Mouse (Mus musculus): ENCODE data around the gene Fstl3. TPM values are rescaled to one million over a fixed set of nuclear protein-coding genes. Genes with fewer than 3 reads are reported as not detected.
A peak's percentile ranks its signal among the peaks of the same experiment; 100 is the strongest.

The Fstl3 gene
- total RNA-seq, 2 experiments from 2014 or later = 1.3 to 1.5 TPM

DNA sequence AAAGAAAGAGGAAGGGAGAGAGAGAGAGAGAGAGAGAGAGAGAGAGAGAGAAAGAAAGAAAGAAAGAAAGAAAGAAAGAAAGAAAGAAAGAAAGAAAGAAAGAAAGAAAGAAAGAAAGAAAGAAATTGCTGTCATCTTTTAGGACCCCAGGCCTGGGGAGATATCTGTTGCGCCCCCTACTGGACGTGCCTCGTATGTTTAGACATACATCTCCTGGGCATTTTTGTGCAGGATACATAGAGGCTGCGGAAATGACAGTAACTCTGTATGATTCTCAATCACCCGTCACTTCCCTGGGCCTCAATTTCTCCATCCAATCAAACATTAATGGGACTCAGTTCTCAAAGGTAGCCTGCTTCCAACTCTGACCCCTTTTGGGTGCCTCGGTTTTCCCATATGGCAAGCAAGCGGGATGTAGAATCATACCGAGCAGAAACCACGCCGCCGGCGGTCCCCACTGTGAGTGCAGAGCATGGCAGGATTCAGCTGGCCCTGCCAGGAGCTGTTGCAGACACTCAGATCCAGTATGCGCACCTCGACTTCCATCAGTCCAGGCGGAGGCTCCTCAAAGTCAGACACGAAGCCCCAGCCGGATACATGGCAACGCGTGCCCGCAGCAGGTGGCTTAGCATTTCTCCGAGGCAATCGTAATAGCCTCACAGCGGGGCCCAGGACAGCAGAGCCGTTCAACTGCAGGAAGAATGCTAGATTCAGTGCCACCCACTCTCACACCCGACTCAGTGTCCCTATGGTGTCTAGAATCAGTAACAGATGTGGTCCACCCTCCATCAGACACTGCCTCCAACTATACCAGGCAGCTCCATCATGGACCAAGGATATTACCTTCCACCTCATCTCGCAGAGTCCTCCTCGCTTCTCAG, 7.1 kb downstream of the Fstl3 start:
- no peak for DNase-seq (ENCODE audit: low spot score in 2 of 2)

GRCm38 (mm10) chr10:79788386-79789158, 11.5 kb downstream of the Fstl3 start:
- peak; percentile 84 to 88 for DNase-seq (ENCODE audit: low spot score in 2 of 2)

DNA sequence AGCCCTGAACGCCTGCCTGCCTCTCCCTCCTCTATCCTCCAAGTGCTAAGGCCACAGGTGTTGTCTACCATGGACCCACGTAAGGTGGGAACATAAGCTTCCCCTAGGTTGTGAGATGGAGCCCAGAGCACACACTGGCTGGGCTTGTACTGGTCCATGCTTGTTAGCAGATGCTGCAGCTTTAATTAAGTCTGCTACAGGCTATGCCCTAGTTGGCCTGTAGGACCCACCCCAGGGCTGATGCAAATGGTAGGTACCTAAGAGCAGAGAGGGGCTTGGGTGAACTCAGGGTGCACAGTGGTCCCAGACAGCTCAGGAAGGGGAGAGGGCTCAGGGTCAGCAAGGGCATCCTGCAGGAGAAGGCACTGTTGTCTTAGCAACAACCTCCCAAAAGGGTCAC, 12.5 kb downstream of the Fstl3 start:
- no peak for DNase-seq (ENCODE audit: low spot score in 2 of 2)

DNA sequence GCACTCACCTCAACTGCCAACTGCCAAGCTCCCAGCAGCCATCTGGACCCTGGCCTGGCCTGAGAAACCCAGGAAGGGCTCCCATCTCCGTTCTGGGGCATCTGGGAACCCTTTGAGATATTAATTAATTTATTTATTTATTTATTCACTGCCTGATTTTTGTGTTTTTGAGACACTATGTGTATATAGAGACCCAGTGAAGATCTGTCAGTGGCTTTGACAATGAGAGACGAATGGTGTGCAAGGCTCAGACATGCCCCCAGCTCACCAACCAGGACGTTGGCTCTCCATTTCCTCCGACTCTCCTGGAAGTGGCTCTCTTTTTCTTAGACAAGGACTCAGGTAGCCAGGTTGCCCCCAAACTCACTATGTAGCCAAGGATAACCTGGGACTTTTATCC, 13.8 kb downstream of the Fstl3 start, which contains the start of gene Prss57:
Gene Prss57, minus strand, starts transcription at position 101 of the 400 bp plus-strand sequence.
- no peak for DNase-seq (ENCODE audit: low spot score in 2 of 2)

DNA sequence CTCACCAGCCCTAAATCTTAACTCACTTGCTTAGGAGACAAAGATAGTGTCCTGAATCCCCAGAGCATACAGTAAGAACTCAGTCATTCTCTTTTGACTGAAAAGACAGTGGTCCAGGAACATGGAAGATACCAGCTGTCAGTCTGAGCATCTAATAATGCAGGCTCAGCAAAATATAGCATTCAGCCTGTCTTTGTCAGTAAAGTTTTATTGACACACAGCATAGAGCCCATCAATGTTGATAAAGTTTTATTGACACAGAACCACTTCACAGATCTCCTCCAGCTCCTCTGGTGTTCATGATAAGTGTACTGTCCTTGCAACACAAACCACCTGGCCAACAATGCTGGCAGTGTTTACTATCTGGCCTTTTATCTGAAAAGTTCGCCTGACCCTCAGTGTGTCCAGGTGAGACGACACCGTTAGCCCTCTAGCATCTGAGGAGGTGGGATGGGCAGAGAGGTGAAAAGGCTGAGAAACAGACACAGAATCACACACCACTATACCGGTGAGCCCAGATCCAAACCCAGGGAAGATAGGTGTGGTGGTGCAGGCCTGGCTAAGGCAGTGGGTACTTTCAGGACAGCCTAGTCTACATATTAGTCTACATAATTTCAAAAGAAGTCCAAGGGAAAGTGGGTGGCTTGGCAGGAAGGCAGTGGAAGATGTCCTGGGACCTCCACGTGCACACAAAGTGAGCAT, 15.4 kb downstream of the Fstl3 start:
- DNase-seq (ENCODE audit: low spot score in 2 of 2) = no peak

- DNase-seq (ENCODE audit: low spot score in 2 of 2) = peak; percentile 84 to 91
Measured at GRCm38 (mm10) chr10:79793051-79793737, 16.1 kb downstream of the Fstl3 start, which contains the start of gene Palm. Gene Palm (plus strand): TSS chr10:79793572.

DNA sequence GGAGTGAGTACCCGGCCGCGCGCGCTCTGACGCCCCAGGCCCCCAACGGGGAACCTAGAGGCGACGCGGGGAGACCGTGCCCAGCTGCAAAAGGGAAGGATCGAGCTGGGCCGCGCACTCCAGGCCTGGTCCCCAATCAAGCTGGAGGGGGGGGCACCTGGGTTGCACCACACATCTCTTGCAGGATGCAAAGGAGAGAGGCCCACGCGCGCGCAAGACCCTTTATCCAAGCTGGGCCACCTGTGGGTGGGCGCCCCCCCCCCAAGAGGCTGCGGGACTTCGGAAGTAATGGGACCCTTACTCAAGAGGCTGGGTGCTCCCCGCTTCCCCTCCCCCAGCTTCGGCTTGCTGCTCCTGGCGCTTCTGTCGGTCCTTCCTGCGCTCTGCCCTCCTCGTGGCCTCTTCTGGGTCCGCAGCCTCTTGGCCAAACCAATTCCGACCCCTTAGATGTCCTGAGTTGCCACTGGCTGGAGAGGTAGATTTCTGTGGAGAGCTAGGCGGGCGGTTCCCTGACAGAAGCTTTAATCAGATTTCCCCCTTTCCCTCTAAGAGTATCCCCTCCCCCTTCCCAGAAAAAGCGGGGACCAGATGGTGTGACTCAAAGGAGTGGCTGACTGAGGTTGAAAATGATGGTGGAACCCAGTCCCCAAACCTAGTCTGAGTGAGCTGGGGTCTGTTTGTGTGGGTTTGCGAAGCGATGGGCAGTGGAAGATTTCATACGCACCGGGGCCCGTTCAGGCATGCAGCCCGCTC, 16.8 kb downstream of the Fstl3 start:
- peak; percentile 41 to 60 for DNase-seq (ENCODE audit: low spot score in 2 of 2)

GRCm38 (mm10) chr10:79794491-79794931, 17.4 kb downstream of the Fstl3 start:
- peak; percentile 41 to 52 for DNase-seq (ENCODE audit: low spot score in 2 of 2)

DNA sequence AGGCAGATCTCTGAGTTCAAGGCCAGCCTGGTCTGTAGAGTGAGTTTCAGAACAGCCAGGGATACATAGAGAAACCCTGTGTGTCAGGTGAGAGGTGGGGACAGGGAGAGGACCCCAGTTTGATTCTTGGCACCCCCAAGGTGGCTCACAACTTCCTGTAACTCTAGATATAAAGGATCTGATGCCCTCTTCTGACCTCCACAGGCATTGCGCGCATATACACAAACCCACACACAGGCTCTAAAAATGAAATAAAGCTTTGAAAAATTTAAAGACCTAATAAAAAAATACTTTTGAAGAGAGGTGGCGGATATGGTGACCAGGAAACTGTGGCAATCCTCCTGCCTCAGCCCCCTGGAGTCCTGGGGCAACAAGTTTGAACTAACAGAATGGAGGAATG, 18.8 kb downstream of the Fstl3 start:
- no peak for DNase-seq (ENCODE audit: low spot score in 2 of 2)

DNA sequence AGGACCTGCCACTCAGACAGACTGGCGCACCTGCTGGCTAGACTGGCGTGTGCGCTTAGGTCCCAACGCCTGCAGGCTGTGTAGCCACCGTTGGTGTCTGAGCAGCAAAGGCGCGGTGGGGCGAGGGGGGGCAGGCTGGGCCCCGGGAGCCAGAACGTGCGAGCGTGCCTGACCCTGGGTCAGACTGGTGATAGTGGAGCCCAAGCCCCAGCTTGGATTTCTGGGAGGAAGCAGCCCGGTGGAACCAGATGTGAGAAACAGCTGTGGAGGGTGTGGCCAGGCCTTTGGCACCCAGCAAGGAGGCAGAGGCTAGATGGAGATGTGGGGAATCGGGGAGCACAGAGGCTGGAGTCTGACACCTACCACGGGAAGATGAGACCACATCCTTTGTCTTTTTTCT, 20.3 kb downstream of the Fstl3 start:
- DNase-seq (ENCODE audit: low spot score in 2 of 2) = no peak

- DNase-seq (ENCODE audit: low spot score in 2 of 2) = no peak
Measured at GRCm38 (mm10) chr10:79798289-79798928, 21.3 kb downstream of the Fstl3 start.

GRCm38 (mm10) chr10:79800508-79800907, 23.4 kb downstream of the Fstl3 start:
- DNase-seq (ENCODE audit: low spot score in 2 of 2) = no peak

- DNase-seq (ENCODE audit: low spot score in 2 of 2) = no peak
Measured at GRCm38 (mm10) chr10:79801837-79802236, 24.8 kb downstream of the Fstl3 start.

- no peak for DNase-seq (ENCODE audit: low spot score in 2 of 2)
Measured at GRCm38 (mm10) chr10:79802331-79802971, 25.4 kb downstream of the Fstl3 start.

GRCm38 (mm10) chr10:79803716-79804323, 26.7 kb downstream of the Fstl3 start:
- peak; percentile 89 to 94 for DNase-seq (ENCODE audit: low spot score in 2 of 2)

GRCm38 (mm10) chr10:79805636-79806035, 28.6 kb downstream of the Fstl3 start:
- no peak for DNase-seq (ENCODE audit: low spot score in 2 of 2)

GRCm38 (mm10) chr10:79806331-79806730, 29.3 kb downstream of the Fstl3 start:
- DNase-seq (ENCODE audit: low spot score in 2 of 2) = no peak

- no peak for DNase-seq (ENCODE audit: low spot score in 2 of 2)
Measured at GRCm38 (mm10) chr10:79806972-79807371, 29.9 kb downstream of the Fstl3 start.

GRCm38 (mm10) chr10:79807826-79808225, 30.8 kb downstream of the Fstl3 start:
- DNase-seq (ENCODE audit: low spot score in 2 of 2) = no peak

Data from layer of hippocampus, postnatal 10 days (tissue).